Mouse (Mus musculus) intestine, embryonic 14.5 days (tissue): Measurements from ENCODE around the gene Rnf141. TPM values are rescaled to one million over a fixed set of nuclear protein-coding genes. Genes with fewer than 3 reads are reported as not detected.

Source experiments
- ATAC-seq: fragments of 200-750 bp; cut with Nextera tagmentation; replicated peaks from 2 replicates; pipeline ENCODE4 v1.8.0; 2017; ENCODE audit warnings: low read depth, moderate number of reproducible peaks, moderate TSS enrichment, moderate library complexity; ENCODE audit not compliant: low FRiP score, low TSS enrichment
- DNase-seq: peaks from one replicate; pipeline ENCODE4 v3.0.0-alpha.2; 2018; ENCODE audit warnings: low spot score
- H3K27ac ChIP-seq: fragments of 300-500 bp; sonication (generic); 2 replicates; pipeline ENCODE4 v1.5.1; 2014; ENCODE audit warnings: low read depth, mild to moderate bottlenecking, control low read depth
- H3K27me3 ChIP-seq: fragments of 300-500 bp; sonication (generic); replicated peaks from 2 replicates; pipeline ENCODE4 v1.6.1; 2014; ENCODE audit warnings: low read length, control low read depth; ENCODE audit not compliant: control insufficient read depth, insufficient read depth
- H3K36me3 ChIP-seq: fragments of 300-500 bp; sonication (generic); 2 replicates; pipeline ENCODE4 v1.6.1; 2014; ENCODE audit warnings: low read length, control low read depth; ENCODE audit not compliant: control insufficient read depth, insufficient read depth
- H3K4me1 ChIP-seq: fragments of 300-500 bp; sonication (generic); replicated peaks from 2 replicates; pipeline ENCODE4 v1.6.1; 2014; ENCODE audit warnings: low read length, control low read depth, mixed read lengths; ENCODE audit not compliant: control insufficient read depth, insufficient read depth
- H3K4me2 ChIP-seq: fragments of 300-500 bp; sonication (generic); 2 replicates; pipeline ENCODE4 v1.6.1; 2014; ENCODE audit warnings: low read length
- H3K4me3 ChIP-seq: fragments of 300-500 bp; sonication (generic); 2 replicates; pipeline ENCODE4 v1.5.1; 2014; ENCODE audit warnings: low read depth, low read length, control low read depth, mixed read lengths
- H3K9ac ChIP-seq: fragments of 300-500 bp; sonication (generic); 2 replicates; pipeline ENCODE4 v1.6.1; 2014; ENCODE audit warnings: mild to moderate bottlenecking, low read length
- H3K9me3 ChIP-seq: fragments of 300-500 bp; sonication (generic); 2 replicates; pipeline ENCODE4 v1.6.1; 2016; ENCODE audit warnings: low read length, control low read depth; ENCODE audit not compliant: control insufficient read depth
- WGBS: fragments of 180-500 bp; shearing (Covaris S2); extraction: QIAGEN DNeasy Blood & Tissue Kit; methylation state at CpG from one replicate; pipeline ENCODE4 v1.1.7; 2014; 5-methylcytosine and 5-hydroxymethylcytosine counted together
- polyA plus RNA-seq: library from polyadenylated mRNA; unstranded; fragments of >200 nt; fragmentation: Nextera tagmentation; extraction: Ambion mirVana; gene quantifications from 2 replicates; pipeline ENCODE4 v1.2.1, GENCODE M21; 2014

Rnf141 gene
- polyA plus RNA-seq, 1 experiment from 2014 or later = 41.2 TPM

DNA sequence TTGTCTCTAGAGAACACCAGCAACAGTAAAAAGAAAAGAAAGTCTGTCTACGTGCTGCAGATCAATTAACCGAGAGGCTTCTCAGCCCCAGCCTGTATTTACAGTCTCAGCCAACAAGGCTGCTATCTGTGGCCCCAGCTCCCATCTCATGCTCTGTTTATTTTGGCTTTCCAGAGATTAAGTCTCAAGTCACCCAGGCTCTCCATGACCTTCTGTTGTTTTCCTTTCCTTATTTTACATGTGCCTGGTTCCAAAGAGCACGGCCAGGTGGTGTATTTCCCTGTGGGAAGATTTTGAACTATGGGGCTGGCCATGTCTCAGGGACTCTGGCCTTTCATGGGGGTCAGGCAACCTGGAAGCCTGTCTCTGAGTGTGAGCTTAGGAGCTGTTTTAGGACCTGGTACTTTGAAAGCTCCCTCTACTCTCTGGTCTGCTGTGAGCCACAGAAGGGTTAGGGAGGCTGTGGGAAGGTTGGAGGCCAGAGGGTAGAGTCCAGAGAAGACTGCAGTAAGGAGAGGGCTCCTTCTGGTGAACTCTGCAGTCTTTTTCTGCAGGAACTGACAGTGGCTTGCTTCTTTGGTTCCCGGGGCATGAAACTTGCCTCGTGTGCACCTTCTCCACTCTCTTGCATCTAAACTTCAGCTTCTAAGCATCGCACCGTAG, 7.4 kb upstream of the Rnf141 start:
- ATAC-seq (peak; percentile 66; the same call in 1 of the 2 replicates), DNase-seq (no peak)
- Histone ChIP-seq H3K27me3 (no peaks in the 10 kb centered on the region), H3K27ac (peak overlapping the region; percentile 64), H3K4me2 (no peak overlapping the region; the same call in 1 of the 2 replicates), H3K4me1 (peaks cover 10% of the 10 kb centered on the region; the same call in 1 of the 2 replicates), H3K4me3 (no peak overlapping the region), H3K9me3 (no peaks in the 10 kb centered on the region), H3K36me3 (no peaks in the 10 kb centered on the region), H3K9ac (no peak overlapping the region)
- 55% methylated on average over 7 of the region's 7 CpGs for WGBS

DNA sequence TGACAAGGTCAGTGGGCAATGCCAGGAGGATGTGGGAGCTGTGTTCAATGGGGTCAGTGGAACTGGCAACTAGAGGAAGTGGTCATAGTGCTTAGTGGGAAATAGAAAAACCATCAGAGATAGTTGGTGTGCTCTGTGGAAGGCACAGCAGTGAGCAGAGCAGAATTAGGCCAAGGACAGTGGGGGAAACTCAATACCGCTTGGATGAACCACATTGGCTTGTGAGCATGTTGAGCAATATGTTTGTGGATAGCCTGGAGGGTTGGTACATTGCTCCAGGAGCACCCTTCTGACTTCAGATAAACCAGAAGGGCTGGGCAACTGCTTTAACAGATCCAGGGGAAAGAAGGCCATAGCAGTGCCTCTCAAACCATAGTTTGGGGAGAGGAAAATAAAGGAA, 4.1 kb upstream of the Rnf141 start:
- Histone ChIP-seq H3K27me3 (no peaks in the 10 kb centered on the region), H3K4me1 (peaks cover 3% of the 10 kb centered on the region), H3K4me3 (no peak overlapping the region), H3K9ac (no peak overlapping the region), H3K4me2 (no peak overlapping the region), H3K9me3 (no peaks in the 10 kb centered on the region), H3K36me3 (no peaks in the 10 kb centered on the region), H3K27ac (no peak overlapping the region)
- no peak for ATAC-seq
- WGBS = 96% methylated on average over 1 of the region's 1 CpGs
- no peak for DNase-seq

DNA sequence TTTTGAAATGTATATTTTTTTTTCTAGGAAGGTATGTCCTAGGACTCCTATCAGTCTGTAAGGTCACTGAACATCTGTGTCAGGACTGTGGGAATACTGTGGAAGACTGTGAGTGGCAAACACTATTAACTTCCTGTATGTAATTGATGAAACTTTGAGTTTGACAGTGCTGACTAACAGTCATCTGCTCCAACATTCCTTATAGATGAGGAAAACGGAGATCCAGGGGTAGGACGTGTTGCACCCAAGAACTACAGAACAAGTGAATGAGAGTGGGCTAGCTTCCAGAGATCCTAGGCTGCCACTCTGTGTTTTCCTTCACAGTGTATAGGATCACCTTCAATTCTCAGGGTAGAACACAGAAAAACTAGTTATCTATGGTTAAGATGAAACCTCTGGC, 3.1 kb upstream of the Rnf141 start:
- DNase-seq = no peak
- no peaks in the 10 kb centered on the region for H3K36me3 ChIP-seq
- H3K9ac ChIP-seq = no peak overlapping the region
- H3K4me3 ChIP-seq = no peak overlapping the region
- no peak overlapping the region for H3K27ac ChIP-seq
- WGBS = 82% methylated on average over 2 of the region's 2 CpGs
- H3K27me3 ChIP-seq = no peaks in the 10 kb centered on the region
- no peak for ATAC-seq
- H3K4me2 ChIP-seq = no peak overlapping the region
- H3K4me1 ChIP-seq = peaks cover 5% of the 10 kb centered on the region
- H3K9me3 ChIP-seq = no peaks in the 10 kb centered on the region

DNA sequence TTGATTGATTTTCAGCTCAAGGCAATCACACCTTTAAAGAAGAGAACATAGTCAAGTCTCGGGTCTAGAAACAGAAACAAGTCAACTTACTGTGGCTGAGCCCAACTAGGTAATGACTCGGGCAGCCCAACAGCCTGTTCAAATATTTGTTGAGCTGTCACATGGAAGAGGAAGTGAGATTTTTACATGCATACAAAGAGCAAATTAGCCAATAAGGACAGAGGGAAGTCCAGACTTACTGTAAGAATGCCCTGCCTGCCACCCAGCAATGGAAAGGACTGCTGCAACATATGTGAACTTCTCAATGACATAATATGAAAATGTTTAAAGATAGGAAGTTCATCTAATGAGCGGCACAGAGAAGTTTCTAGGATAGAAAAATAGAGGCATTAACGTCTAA, 3.9 kb downstream of the Rnf141 start:
- Histone ChIP-seq H3K36me3 (peaks cover 9% of the 10 kb centered on the region; the same call in 1 of the 2 replicates), H3K9ac (no peak overlapping the region), H3K4me3 (no peak overlapping the region), H3K27ac (no peak overlapping the region), H3K4me1 (peaks cover 5% of the 10 kb centered on the region), H3K4me2 (no peak overlapping the region), H3K9me3 (no peaks in the 10 kb centered on the region), H3K27me3 (no peaks in the 10 kb centered on the region)
- 62% methylated on average over 4 of the region's 4 CpGs for WGBS
- ATAC-seq = no peak
- no peak for DNase-seq

DNA sequence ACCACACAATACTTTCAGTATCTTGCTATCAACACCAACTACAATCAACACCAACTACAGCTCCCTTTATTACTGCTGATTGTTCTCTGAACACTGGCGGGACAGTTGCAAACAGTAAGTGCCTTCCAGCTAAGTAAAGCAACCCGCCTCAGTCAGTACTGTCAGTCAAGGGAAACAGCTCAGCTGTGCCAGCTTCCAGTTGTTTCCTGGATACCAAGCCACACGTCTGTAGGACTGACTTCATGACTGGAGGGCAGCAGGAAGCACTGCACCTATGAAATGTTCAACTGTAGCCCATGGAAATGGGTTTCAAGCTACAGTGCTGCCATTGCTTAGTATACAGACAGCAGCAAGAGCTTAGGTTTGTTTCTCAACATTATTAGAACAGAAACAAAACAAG, 9.7 kb downstream of the Rnf141 start:
- Histone ChIP-seq H3K4me2 (no peak overlapping the region), H3K9me3 (no peaks in the 10 kb centered on the region), H3K27ac (no peak overlapping the region), H3K4me3 (no peak overlapping the region), H3K36me3 (peaks cover 27% of the 10 kb centered on the region; the same call in 1 of the 2 replicates), H3K9ac (no peak overlapping the region), H3K4me1 (no peaks in the 10 kb centered on the region), H3K27me3 (no peaks in the 10 kb centered on the region)
- ATAC-seq (no peak), DNase-seq (no peak)
- WGBS = 61% methylated on average over 3 of the region's 3 CpGs

DNA sequence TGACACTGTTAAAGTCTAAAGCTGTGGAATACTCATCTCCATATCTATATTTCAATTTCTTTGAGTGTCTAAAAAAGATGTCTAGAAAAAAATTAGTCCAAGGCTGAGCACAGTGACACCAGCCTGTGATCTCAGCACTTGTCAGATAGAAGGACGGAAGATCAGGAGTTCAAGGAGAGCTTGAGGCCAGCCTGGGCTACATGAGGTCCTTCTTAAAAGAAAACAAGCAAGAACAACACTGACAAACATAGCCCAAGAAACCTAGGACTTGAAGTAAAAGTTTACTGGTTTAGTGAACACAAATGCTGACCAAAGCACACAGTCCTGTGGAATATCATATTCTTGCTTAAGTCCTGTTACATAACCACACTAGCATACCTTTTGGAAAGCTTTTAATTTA, 10.2 kb downstream of the Rnf141 start:
- Histone ChIP-seq H3K9me3 (no peaks in the 10 kb centered on the region), H3K27ac (no peak overlapping the region), H3K4me3 (no peak overlapping the region), H3K36me3 (peaks cover 28% of the 10 kb centered on the region; the same call in 1 of the 2 replicates), H3K27me3 (no peaks in the 10 kb centered on the region), H3K4me1 (no peaks in the 10 kb centered on the region), H3K9ac (no peak overlapping the region), H3K4me2 (no peak overlapping the region)
- 94% methylated on average over 1 of the region's 1 CpGs for WGBS
- DNase-seq (no peak), ATAC-seq (no peak)

DNA sequence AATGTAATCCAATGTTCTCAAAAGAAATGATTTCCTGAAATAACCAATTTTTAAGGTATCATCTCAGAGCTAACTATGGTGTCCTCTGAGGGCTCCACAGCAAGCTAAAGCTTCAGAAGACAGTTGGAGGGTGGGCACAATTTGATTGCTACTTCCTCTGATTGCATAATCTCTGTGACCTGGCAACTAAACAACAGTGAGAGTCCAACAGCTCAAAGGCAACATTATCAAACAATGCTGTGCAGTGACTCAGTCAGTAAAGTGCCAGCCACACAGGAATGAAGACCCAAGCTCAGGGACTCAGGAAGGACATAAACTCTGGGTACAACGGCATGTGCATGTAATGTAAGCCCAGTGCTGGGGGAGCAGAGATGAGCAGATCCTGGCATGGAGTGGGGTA, 11.2 kb downstream of the Rnf141 start:
- Histone ChIP-seq H3K4me1 (no peaks in the 10 kb centered on the region), H3K9me3 (no peaks in the 10 kb centered on the region), H3K27ac (no peak overlapping the region), H3K27me3 (no peaks in the 10 kb centered on the region), H3K9ac (no peak overlapping the region), H3K36me3 (peaks cover 36% of the 10 kb centered on the region), H3K4me3 (no peak overlapping the region), H3K4me2 (no peak overlapping the region)
- no peak for ATAC-seq
- no peak for DNase-seq
- 92% methylated on average over 1 of the region's 1 CpGs for WGBS

DNA sequence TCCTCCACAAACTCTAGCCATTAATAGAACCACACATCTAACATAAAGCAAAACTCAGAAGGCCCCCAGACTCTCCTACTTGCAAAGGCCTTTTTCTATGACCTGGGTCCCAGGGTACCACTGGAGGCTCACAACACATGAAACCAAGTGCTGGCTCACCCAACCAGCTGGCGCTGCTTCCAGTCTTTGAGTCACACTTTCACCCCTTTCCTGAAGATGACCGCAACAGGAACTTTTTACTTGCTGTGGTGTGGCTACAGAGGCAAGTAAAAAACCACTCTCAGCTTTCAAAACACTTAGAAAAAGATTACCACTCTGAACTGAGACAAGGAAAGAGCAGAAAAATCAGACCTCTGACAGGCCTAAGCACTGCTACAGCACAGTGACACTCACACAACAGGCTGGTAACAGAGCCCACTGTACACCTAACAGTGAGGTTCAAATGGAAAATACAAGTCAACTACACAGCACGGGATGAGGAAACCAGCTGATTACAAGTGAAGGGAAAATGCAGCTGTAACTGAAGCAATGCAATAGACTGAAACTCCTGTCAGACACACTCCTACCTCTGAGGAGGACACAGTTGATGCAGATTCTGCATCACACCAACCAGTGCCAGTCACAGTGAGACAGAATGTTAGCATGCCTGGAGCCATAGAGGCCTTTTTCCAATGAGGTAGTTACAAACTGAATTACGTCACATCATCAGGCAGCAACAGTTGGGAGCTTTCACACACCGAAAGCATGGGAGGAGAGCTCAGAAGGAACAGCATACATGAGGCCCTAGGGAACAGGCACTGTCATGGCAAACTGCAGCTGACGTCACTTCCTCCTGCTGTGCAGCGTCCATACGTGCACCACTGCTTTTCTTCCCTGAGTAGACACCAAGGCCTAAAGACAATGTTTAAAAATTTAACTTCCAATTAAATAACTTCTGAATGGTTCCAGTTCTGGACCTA, 20.0 kb downstream of the Rnf141 start:
- Histone ChIP-seq H3K4me2 (no peak overlapping the region), H3K9ac (no peak overlapping the region), H3K4me3 (no peak overlapping the region), H3K36me3 (peaks cover 49% of the 10 kb centered on the region), H3K27ac (no peak overlapping the region), H3K27me3 (no peaks in the 10 kb centered on the region), H3K4me1 (0 out of 2 replicates have a peak, but pooled peaks cover 9% of the 10 kb centered on the region), H3K9me3 (no peaks in the 10 kb centered on the region)
- 84% methylated on average over 8 of the region's 8 CpGs for WGBS
- ATAC-seq (no peak), DNase-seq (peak; percentile 16)
